Mouse (Mus musculus): ENCODE data around the gene Gm49510. TPM values are rescaled to one million over a fixed set of nuclear protein-coding genes. Genes with fewer than 3 reads are reported as not detected.

Gm49510 gene
- 0.15 and 0.47 TPM in 2 replicates for polyA plus RNA-seq (2016; fragmentation: Nextera tagmentation; extraction: Ambion mirVana)

- Histone ChIP-seq H3K36me3 (peaks cover 37% of the 10 kb centered on the region), H3K27ac (ENCODE audit: poor library complexity, severe bottlenecking) (peak within 1 kb of the TSS; percentile 64), H3K4me2 (peak within 1 kb of the TSS; percentile 80), H3K9me3 (replicated peaks) (no peaks in the 10 kb centered on the region), H3K4me3 (peak within 1 kb of the TSS; percentile 79), H3K9ac (peak within 1 kb of the TSS; percentile 84), H3K27me3 (replicated peaks) (no peaks in the 10 kb centered on the region), H3K4me1 (replicated peaks) (peaks cover 71% of the 10 kb centered on the region)
- no peak for ATAC-seq (ENCODE audit: insufficient number of reproducible peaks, low FRiP score)
- WGBS = 2% methylated on average over 20 of the region's 20 CpGs
Measured at GRCm38 (mm10) chr15:78899409-78899739, at the start of gene Gm49510. TSS of gene Gm49510 (plus strand) at chr15:78899667.

DNA sequence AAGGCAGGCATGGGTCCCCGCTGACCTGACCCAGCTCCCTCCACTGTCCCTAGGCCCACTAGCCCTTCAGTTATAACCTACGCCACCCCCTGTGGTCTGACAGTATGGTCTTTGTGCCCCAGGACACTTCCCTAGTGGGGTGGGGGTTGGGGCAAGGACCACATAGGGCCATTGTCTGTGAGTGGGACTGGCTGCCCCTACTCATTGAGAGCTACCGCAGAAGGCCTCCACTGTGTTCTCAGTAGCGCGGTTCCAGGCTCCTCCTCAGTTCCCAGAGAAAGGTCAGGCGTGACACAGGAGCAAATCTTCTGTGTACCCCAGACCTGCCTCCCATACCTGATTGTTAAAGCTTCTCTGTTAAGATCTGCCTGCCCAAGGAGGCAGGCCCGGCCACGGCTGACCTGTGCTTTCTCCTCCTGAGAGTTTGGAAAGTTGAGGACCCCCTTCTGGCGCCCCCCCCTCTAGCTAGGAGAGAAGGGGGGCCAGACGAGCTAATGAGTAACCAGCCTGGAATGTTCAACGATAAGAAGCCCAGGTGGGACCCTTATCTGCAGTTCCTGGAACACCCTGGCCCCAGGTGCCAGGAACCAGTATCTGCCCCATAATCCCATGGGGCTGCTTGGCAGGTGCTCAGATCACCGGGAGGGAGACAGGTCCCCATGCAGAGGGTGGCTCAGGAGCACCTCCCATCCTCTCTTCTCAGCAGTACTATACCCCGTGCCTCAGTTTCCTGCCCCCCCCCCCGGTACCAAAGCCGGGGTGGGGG lies 49.2 kb upstream of the Gm49510 start:
- Histone ChIP-seq H3K27me3 (replicated peaks) (no peaks in the 10 kb centered on the region), H3K4me2 (no peak overlapping the region), H3K4me3 (no peak overlapping the region), H3K36me3 (peaks cover 30% of the 10 kb centered on the region), H3K4me1 (replicated peaks) (peaks cover 50% of the 10 kb centered on the region), H3K9ac (no peak overlapping the region), H3K9me3 (replicated peaks) (no peaks in the 10 kb centered on the region), H3K27ac (ENCODE audit: poor library complexity, severe bottlenecking) (no peak overlapping the region)
- WGBS = 59% methylated on average over 15 of the region's 15 CpGs
- no peak for ATAC-seq (ENCODE audit: insufficient number of reproducible peaks, low FRiP score)

DNA sequence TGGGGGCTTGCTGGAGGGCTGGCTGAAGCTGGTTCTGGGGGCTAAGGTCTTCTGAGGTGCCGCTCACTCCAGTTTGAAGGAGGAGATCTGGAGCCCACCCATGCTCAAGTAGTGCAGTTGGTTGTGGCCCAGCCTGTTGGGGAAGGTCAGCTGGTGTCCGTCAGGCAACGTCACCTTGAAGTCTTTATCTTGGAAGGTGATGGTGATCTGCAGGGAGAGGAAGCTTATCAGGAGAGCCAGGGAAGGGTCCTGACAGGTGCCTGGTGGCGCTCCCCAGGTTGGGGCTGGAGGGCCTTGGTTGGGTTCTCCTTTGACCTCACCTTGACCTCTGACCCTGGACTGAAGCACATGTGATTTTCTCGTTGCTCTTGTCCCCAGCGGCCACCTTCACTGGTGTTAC lies 48.5 kb upstream of the Gm49510 start:
- Histone ChIP-seq H3K27ac (ENCODE audit: poor library complexity, severe bottlenecking) (peak overlapping the region; percentile 4; the same call in 1 of the 2 replicates), H3K9me3 (replicated peaks) (no peaks in the 10 kb centered on the region), H3K4me2 (no peak overlapping the region), H3K9ac (0 out of 2 replicates have a peak overlapping the region, but pooled peaks have one; percentile 10), H3K27me3 (replicated peaks) (0 out of 2 replicates have a peak, but pooled peaks cover under 1% of the 10 kb centered on the region), H3K4me1 (replicated peaks) (peaks cover 43% of the 10 kb centered on the region), H3K36me3 (peaks cover 30% of the 10 kb centered on the region), H3K4me3 (no peak overlapping the region)
- peak; percentile 22; the same call in 1 of the 2 replicates for ATAC-seq (ENCODE audit: insufficient number of reproducible peaks, low FRiP score)
- 46% methylated on average over 6 of the region's 6 CpGs for WGBS

GRCm38 (mm10) chr15:78851505-78852153 lies 47.8 kb upstream of the Gm49510 start:
- Histone ChIP-seq H3K27me3 (replicated peaks) (0 out of 2 replicates have a peak, but pooled peaks cover 6% of the 10 kb centered on the region), H3K27ac (ENCODE audit: poor library complexity, severe bottlenecking) (no peak overlapping the region), H3K36me3 (peaks cover 30% of the 10 kb centered on the region), H3K9me3 (replicated peaks) (no peaks in the 10 kb centered on the region), H3K4me2 (peak overlapping the region; percentile 45), H3K4me3 (no peak overlapping the region), H3K4me1 (replicated peaks) (peaks cover 37% of the 10 kb centered on the region), H3K9ac (0 out of 2 replicates have a peak overlapping the region, but pooled peaks have one; percentile 5)
- WGBS = 4% methylated on average over 13 of the region's 13 CpGs
- peak; percentile 60 for ATAC-seq (ENCODE audit: insufficient number of reproducible peaks, low FRiP score)

DNA sequence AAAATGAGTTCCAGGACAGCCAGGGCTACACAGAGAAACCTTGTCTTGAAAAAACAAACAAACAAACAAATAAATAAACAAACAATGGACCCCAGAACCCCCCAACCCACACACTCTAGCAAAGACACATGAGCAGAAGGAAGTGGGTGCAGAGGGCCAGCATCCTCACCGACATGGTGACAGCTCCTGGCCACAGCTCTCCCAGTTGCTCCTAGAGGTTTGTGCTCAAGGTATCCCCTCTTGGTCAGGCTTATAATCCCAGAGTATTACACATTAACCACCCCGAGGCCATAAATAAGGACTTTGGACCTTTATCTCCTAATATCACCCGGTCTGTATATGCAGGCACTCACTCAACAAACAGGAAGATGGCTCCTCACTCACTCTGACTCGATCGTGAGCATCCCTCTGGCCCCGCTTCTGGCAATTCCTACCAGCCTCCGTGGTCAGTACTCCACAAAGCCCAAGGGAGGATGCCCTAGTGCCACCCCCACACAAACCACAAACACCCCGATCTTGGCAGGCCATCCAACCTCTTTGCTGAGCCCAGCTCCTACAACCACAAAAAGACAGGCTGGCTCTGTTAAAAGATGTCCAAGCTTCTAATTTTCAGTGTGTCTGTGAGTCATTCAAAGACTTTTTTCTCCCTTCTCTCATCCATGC lies 44.0 kb upstream of the Gm49510 start, which contains the start of gene Lgals2:
Lgals2 (minus strand) TSS at position 227 of the 663 bp plus-strand sequence.
- H3K27ac ChIP-seq (ENCODE audit: poor library complexity, severe bottlenecking) = no peak within 1 kb of the TSS
- H3K36me3 ChIP-seq = no peaks in the 10 kb centered on the region
- no peak within 1 kb of the TSS for H3K4me2 ChIP-seq
- H3K9me3 ChIP-seq (replicated peaks) = no peaks in the 10 kb centered on the region
- H3K27me3 ChIP-seq (replicated peaks) = 0 out of 2 replicates have a peak, but pooled peaks cover 6% of the 10 kb centered on the region
- H3K4me3 ChIP-seq = no peak within 1 kb of the TSS
- no peak within 1 kb of the TSS for H3K9ac ChIP-seq
- WGBS = 64% methylated on average over 8 of the region's 8 CpGs
- no peak for ATAC-seq (ENCODE audit: insufficient number of reproducible peaks, low FRiP score)
- peaks cover 24% of the 10 kb centered on the region for H3K4me1 ChIP-seq (replicated peaks)

DNA sequence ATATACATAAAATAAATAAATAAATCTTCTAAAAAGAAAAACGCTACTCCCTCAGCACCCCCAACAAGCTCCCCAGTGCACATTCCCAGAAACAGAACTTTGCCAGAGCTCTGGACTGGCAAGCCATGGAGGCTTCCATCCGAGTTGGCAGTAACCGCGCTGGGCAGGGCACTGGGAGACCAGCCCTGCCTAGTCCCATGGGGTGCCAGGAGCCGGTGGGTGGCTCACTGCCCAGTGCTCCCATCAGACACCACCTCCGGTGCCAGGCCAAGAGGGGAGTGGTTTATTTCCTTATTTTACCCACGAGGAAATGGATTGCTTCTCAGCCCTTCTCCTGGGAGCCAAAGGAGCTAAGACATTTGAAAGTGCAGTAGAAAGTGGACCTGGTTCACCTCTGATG lies 42.5 kb upstream of the Gm49510 start:
- no peak overlapping the region for H3K27ac ChIP-seq (ENCODE audit: poor library complexity, severe bottlenecking)
- no peaks in the 10 kb centered on the region for H3K9me3 ChIP-seq (replicated peaks)
- no peak overlapping the region for H3K4me3 ChIP-seq
- H3K9ac ChIP-seq = no peak overlapping the region
- 78% methylated on average over 7 of the region's 7 CpGs for WGBS
- no peak overlapping the region for H3K4me2 ChIP-seq
- ATAC-seq (ENCODE audit: insufficient number of reproducible peaks, low FRiP score) = no peak
- H3K27me3 ChIP-seq (replicated peaks) = 0 out of 2 replicates have a peak, but pooled peaks cover 6% of the 10 kb centered on the region
- peaks cover 8% of the 10 kb centered on the region for H3K4me1 ChIP-seq (replicated peaks)
- H3K36me3 ChIP-seq = no peaks in the 10 kb centered on the region

GRCm38 (mm10) chr15:78859311-78859710 lies 40.2 kb upstream of the Gm49510 start:
- no peak for ATAC-seq (ENCODE audit: insufficient number of reproducible peaks, low FRiP score)
- no peak overlapping the region for H3K27ac ChIP-seq (ENCODE audit: poor library complexity, severe bottlenecking)
- no peaks in the 10 kb centered on the region for H3K9me3 ChIP-seq (replicated peaks)
- no peak overlapping the region for H3K4me3 ChIP-seq
- H3K36me3 ChIP-seq = no peaks in the 10 kb centered on the region
- no peak overlapping the region for H3K9ac ChIP-seq
- 0 out of 2 replicates have a peak, but pooled peaks cover 6% of the 10 kb centered on the region for H3K27me3 ChIP-seq (replicated peaks)
- H3K4me2 ChIP-seq = no peak overlapping the region
- peaks cover 19% of the 10 kb centered on the region for H3K4me1 ChIP-seq (replicated peaks)
- WGBS = 64% methylated on average over 4 of the region's 4 CpGs

DNA sequence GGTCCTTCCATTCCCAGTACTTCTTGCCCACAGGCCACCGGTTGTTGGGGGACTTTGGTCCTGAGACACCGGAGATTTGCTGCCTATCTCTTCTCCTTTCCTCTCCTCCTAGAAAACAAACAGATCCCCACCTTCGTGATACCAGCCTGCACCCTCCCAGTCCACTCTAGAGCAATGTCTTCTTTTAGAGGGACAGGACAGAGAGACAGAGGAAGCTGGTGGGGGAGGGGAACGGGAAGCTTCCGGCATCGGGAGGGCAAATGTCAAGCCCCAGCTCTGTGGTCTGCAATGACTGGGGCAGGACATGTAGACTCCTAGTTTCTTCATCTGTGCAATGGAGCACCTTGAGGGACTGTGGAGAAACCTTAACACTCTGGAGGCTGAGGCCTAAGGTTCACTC lies 39.8 kb upstream of the Gm49510 start:
- 37% methylated on average over 6 of the region's 6 CpGs for WGBS
- Histone ChIP-seq H3K9ac (no peak overlapping the region), H3K27ac (ENCODE audit: poor library complexity, severe bottlenecking) (no peak overlapping the region), H3K4me3 (no peak overlapping the region), H3K36me3 (no peaks in the 10 kb centered on the region), H3K4me1 (replicated peaks) (peaks cover 19% of the 10 kb centered on the region), H3K27me3 (replicated peaks) (0 out of 2 replicates have a peak, but pooled peaks cover 6% of the 10 kb centered on the region), H3K9me3 (replicated peaks) (no peaks in the 10 kb centered on the region), H3K4me2 (no peak overlapping the region)
- ATAC-seq (ENCODE audit: insufficient number of reproducible peaks, low FRiP score) = no peak

DNA sequence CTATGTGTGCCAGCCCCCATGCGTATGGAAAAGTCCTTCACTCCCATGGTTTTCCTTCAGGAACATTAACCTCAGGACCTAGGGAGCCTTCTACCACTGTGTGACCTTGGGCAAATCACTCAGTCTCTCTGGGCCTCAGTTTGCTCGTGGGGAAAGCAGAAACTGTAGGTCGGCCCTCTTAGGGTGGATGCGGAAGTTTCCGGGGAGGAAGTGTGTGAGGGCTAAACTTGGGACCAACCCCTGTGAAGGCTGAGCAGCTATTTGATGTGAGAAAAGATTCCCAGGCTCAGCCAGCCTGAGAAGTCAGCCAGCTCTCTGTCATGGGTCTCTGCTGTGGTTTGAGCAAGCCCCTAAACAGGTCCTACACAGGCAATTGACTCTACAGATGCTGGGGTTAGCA lies 37.2 kb upstream of the Gm49510 start:
- no peaks in the 10 kb centered on the region for H3K36me3 ChIP-seq
- no peak overlapping the region for H3K4me2 ChIP-seq
- no peak overlapping the region for H3K4me3 ChIP-seq
- 79% methylated on average over 5 of the region's 5 CpGs for WGBS
- no peak for ATAC-seq (ENCODE audit: insufficient number of reproducible peaks, low FRiP score)
- H3K27ac ChIP-seq (ENCODE audit: poor library complexity, severe bottlenecking) = no peak overlapping the region
- peaks cover 19% of the 10 kb centered on the region for H3K4me1 ChIP-seq (replicated peaks)
- no peaks in the 10 kb centered on the region for H3K9me3 ChIP-seq (replicated peaks)
- H3K9ac ChIP-seq = no peak overlapping the region
- H3K27me3 ChIP-seq (replicated peaks) = no peaks in the 10 kb centered on the region

DNA sequence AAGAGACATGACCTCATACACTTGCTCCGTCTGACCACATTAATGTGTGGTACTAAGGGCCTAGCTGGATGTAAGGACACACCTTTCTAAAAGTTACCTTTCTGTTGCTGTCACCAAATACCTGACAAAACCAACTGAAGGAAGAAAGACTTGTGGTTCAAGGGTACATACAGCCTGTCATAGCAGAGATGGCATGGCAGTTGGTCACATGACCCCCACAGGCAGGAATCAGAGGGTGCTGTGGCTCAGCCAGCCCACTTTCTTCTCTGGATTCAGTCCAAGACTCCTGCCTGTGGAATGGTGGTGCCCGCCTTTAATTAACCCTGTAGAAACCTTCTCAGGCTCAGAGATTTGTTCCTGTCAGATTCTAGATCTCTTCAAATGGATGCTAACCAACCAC lies 36.3 kb upstream of the Gm49510 start:
- Histone ChIP-seq H3K4me2 (no peak overlapping the region), H3K9ac (no peak overlapping the region), H3K27me3 (replicated peaks) (no peaks in the 10 kb centered on the region), H3K36me3 (no peaks in the 10 kb centered on the region), H3K9me3 (replicated peaks) (no peaks in the 10 kb centered on the region), H3K4me3 (no peak overlapping the region), H3K4me1 (replicated peaks) (peaks cover 22% of the 10 kb centered on the region), H3K27ac (ENCODE audit: poor library complexity, severe bottlenecking) (no peak overlapping the region)
- WGBS = 64% methylated on average over 2 of the region's 2 CpGs
- no peak for ATAC-seq (ENCODE audit: insufficient number of reproducible peaks, low FRiP score)

DNA sequence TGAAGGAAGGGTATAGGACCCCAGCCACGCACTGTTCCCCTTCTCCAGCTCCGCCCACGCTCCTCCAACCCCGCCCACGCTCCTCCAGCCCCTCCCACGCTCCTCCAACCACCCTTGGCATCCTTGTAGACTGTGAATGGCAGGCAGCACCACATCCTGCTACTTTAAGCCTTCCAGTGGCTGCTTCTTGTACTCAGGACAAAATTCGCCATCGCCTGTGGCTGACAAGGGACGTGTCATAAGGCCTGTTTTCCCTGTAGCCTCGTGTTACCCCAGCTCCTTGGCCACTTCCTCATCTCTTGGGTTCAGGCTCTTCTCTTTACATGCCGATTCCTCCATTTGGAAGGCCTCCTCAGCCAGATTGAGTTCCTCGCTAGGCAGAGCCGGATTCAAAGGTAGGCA lies 35.6 kb upstream of the Gm49510 start:
- Histone ChIP-seq H3K36me3 (no peaks in the 10 kb centered on the region), H3K4me3 (no peak overlapping the region), H3K4me2 (no peak overlapping the region), H3K9me3 (replicated peaks) (no peaks in the 10 kb centered on the region), H3K4me1 (replicated peaks) (peaks cover 28% of the 10 kb centered on the region), H3K27ac (ENCODE audit: poor library complexity, severe bottlenecking) (no peak overlapping the region), H3K9ac (no peak overlapping the region), H3K27me3 (replicated peaks) (no peaks in the 10 kb centered on the region)
- 42% methylated on average over 13 of the region's 13 CpGs for WGBS
- no peak for ATAC-seq (ENCODE audit: insufficient number of reproducible peaks, low FRiP score)

Measured in heart, embryonic 12.5 days (tissue).